Mouse (Mus musculus) liver, adult 2 months (tissue): ENCODE results near the gene D17H6S53E. TPM values are rescaled to one million over a fixed set of nuclear protein-coding genes. Genes with fewer than 3 reads are reported as not detected.

Experiments
- DNase-seq: peaks from one replicate; pipeline ENCODE4 v3.0.0-alpha.2; 2011; ENCODE audit warnings: low read depth, low spot score; ENCODE audit errors: extremely low read depth
- H3K27ac ChIP-seq: fragments of 200-500 bp; replicated peaks from 2 replicates; pipeline ENCODE4 v1.5.1; 2012; ENCODE audit warnings: low read depth, mild to moderate bottlenecking, control low read depth, inconsistent platforms, low read length; ENCODE audit not compliant: insufficient read depth
- H3K27me3 ChIP-seq: fragments of 200-500 bp; 2 replicates; pipeline ENCODE4 v1.6.1; 2012; ENCODE audit warnings: mild to moderate bottlenecking, moderate library complexity, low read length, inconsistent platforms; ENCODE audit not compliant: control insufficient read depth, insufficient read depth
- H3K36me3 ChIP-seq: fragments of 200-500 bp; 2 replicates; pipeline ENCODE4 v1.6.1; 2012; ENCODE audit warnings: low read length, inconsistent platforms; ENCODE audit not compliant: control insufficient read depth, insufficient read depth
- H3K4me1 ChIP-seq: fragments of 200-500 bp; 2 replicates; pipeline ENCODE4 v1.6.1; 2011; ENCODE audit warnings: low read length; ENCODE audit not compliant: control insufficient read depth, insufficient read depth
- H3K4me3 ChIP-seq: fragments of 200-500 bp; 2 replicates; pipeline ENCODE4 v1.5.1; 2011; ENCODE audit warnings: low read depth, mild to moderate bottlenecking, control low read depth, low read length, moderate library complexity; ENCODE audit not compliant: insufficient read depth
- H3K79me2 ChIP-seq: fragments of 200-500 bp; 2 replicates; pipeline ENCODE4 v1.6.1; 2012; ENCODE audit warnings: inconsistent platforms, mild to moderate bottlenecking, low read length, moderate library complexity; ENCODE audit not compliant: control insufficient read depth, insufficient read depth
- H3K9ac ChIP-seq: fragments of 200-500 bp; 2 replicates; pipeline ENCODE4 v1.6.1; 2012; ENCODE audit warnings: low read depth, mild to moderate bottlenecking, control low read depth, inconsistent platforms, low read length
- CTCF ChIP-seq: fragments of 200-500 bp; IDR thresholded peaks from 2 replicates; pipeline ENCODE4 v1.5.1; 2011; ENCODE audit warnings: low read depth, low read length, control low read depth
- POLR2A ChIP-seq: fragments of 200-500 bp; IDR thresholded peaks from 2 replicates; pipeline ENCODE4 v1.6.1; 2011; ENCODE audit warnings: low read length, control low read depth; ENCODE audit not compliant: insufficient read depth; ENCODE audit errors: extremely low read depth
- WGBS: fragments of 180-500 bp; shearing (Covaris S2); methylation state at CpG from one replicate; pipeline ENCODE4 v1.1.7; 2018; 5-methylcytosine and 5-hydroxymethylcytosine counted together
- polyA plus RNA-seq: library from polyadenylated mRNA; depleted of rRNA; stranded (reverse); fragments of >200 nt; gene quantifications from 2 replicates; pipeline ENCODE4 v1.2.3, GENCODE M21; 2012
- total RNA-seq: library from RNA; depleted of rRNA; stranded (reverse); fragments of >200 nt; gene quantifications from 2 replicates; pipeline ENCODE4 v1.2.3, GENCODE M21; 2014

Gene D17H6S53E
- total and polyA plus RNA-seq, 2 experiments: 9.8 to 18.3 TPM

GRCm38 (mm10) chr17:35140490-35140996 lies 14.4 kb downstream of the D17H6S53E start:
- peaks cover 17% of the 10 kb centered on the region; the same call in 1 of the 2 replicates for H3K79me2 ChIP-seq
- WGBS: 80% methylated on average over 16 of the region's 16 CpGs
- H3K27me3 ChIP-seq: no peaks in the 10 kb centered on the region

GRCm38 (mm10) chr17:35141971-35142370 lies 15.8 kb downstream of the D17H6S53E start:
- no peak for DNase-seq
- H3K27ac ChIP-seq: no peak overlapping the region
- H3K4me1 ChIP-seq: 0 out of 2 replicates have a peak, but pooled peaks cover 1% of the 10 kb centered on the region
- TF ChIP-seq POLR2A (no peak), CTCF (no peak)
- 77% methylated on average over 6 of the region's 6 CpGs for WGBS
- H3K27me3 ChIP-seq: no peaks in the 10 kb centered on the region
- peaks cover 9% of the 10 kb centered on the region; the same call in 1 of the 2 replicates for H3K79me2 ChIP-seq
- H3K9ac ChIP-seq: no peak overlapping the region
- H3K4me3 ChIP-seq: no peak overlapping the region
- peaks cover 60% of the 10 kb centered on the region for H3K36me3 ChIP-seq

More at GRCm38 (mm10) chr17:35140490-35140996, 14.4 kb downstream of the D17H6S53E start:
- Histone ChIP-seq H3K9ac (no peak overlapping the region), H3K4me1 (peaks cover 5% of the 10 kb centered on the region), H3K4me3 (no peak overlapping the region), H3K36me3 (peaks cover 49% of the 10 kb centered on the region), H3K27ac (no peak overlapping the region)
- DNase-seq: no peak
- no peak for TF ChIP-seq POLR2A
- TF ChIP-seq CTCF: no peak

GRCm38 (mm10) chr17:35146139-35146538 lies 20.0 kb downstream of the D17H6S53E start:
- Histone ChIP-seq H3K79me2 (no peaks in the 10 kb centered on the region), H3K27me3 (no peaks in the 10 kb centered on the region), H3K9ac (no peak overlapping the region), H3K36me3 (peaks cover 73% of the 10 kb centered on the region), H3K27ac (no peak overlapping the region), H3K4me3 (no peak overlapping the region), H3K4me1 (no peaks in the 10 kb centered on the region; the same call in 1 of the 2 replicates)
- DNase-seq: no peak
- WGBS: 93% methylated on average over 5 of the region's 5 CpGs
- TF ChIP-seq POLR2A: no peak
- no peak for TF ChIP-seq CTCF

GRCm38 (mm10) chr17:35147348-35147747 lies 21.2 kb downstream of the D17H6S53E start:
- Histone ChIP-seq H3K4me3 (no peak overlapping the region), H3K4me1 (no peaks in the 10 kb centered on the region; the same call in 1 of the 2 replicates), H3K9ac (no peak overlapping the region), H3K27ac (no peak overlapping the region), H3K36me3 (peaks cover 76% of the 10 kb centered on the region), H3K79me2 (no peaks in the 10 kb centered on the region), H3K27me3 (no peaks in the 10 kb centered on the region)
- no peak for DNase-seq
- TF ChIP-seq CTCF (no peak), POLR2A (no peak)
- 78% methylated on average over 3 of the region's 3 CpGs for WGBS

- Histone ChIP-seq H3K4me1 (no peaks in the 10 kb centered on the region; the same call in 1 of the 2 replicates), H3K9ac (no peak overlapping the region), H3K27me3 (no peaks in the 10 kb centered on the region), H3K4me3 (no peak overlapping the region), H3K27ac (0 out of 2 replicates have a peak overlapping the region, but pooled peaks have one; percentile 39), H3K79me2 (no peaks in the 10 kb centered on the region), H3K36me3 (peaks cover 75% of the 10 kb centered on the region)
- 63% methylated on average over 5 of the region's 5 CpGs for WGBS
- no peak for DNase-seq
- no peak for TF ChIP-seq POLR2A
- no peak for TF ChIP-seq CTCF
These were observed 21.9 kb downstream of the D17H6S53E start for GRCm38 (mm10) chr17:35147922-35148639.

- no peak overlapping the region for H3K4me3 ChIP-seq
- peaks cover 77% of the 10 kb centered on the region for H3K36me3 ChIP-seq
- no peaks in the 10 kb centered on the region; the same call in 1 of the 2 replicates for H3K4me1 ChIP-seq
- no peak overlapping the region for H3K27ac ChIP-seq
- DNase-seq: peak; percentile 40
- no peaks in the 10 kb centered on the region; the same call in 1 of the 2 replicates for H3K79me2 ChIP-seq
- no peak overlapping the region for H3K9ac ChIP-seq
- no peaks in the 10 kb centered on the region for H3K27me3 ChIP-seq
- 57% methylated on average over 4 of the region's 4 CpGs for WGBS
- no peak for TF ChIP-seq POLR2A
- TF ChIP-seq CTCF: no peak
These were observed 25.9 kb downstream of the D17H6S53E start for GRCm38 (mm10) chr17:35152121-35152520.
